Mouse (Mus musculus): ENCODE results near the gene Gyg. TPM values are rescaled to one million over a fixed set of nuclear protein-coding genes. Genes with fewer than 3 reads are reported as not detected.

Gene Gyg
- polyA plus RNA-seq, 1 experiment from 2014 or later, result 54.3 TPM

GRCm38 (mm10) chr3:20082161-20082560 is 73.0 kb downstream of the Gyg start:
- Histone ChIP-seq H3K9me3 (no peaks in the 10 kb centered on the region), H3K36me3 (no peaks in the 10 kb centered on the region), H3K4me2 (no peak overlapping the region), H3K9ac (no peak overlapping the region), H3K27ac (no peak overlapping the region), H3K27me3 (replicated peaks) (no peaks in the 10 kb centered on the region), H3K4me3 (replicated peaks) (no peak overlapping the region), H3K4me1 (no peaks in the 10 kb centered on the region)
- WGBS, result 77% methylated on average over 3 of the region's 3 CpGs
- ATAC-seq (ENCODE audit: insufficient read depth, low FRiP score, low read depth), result no peak

DNA sequence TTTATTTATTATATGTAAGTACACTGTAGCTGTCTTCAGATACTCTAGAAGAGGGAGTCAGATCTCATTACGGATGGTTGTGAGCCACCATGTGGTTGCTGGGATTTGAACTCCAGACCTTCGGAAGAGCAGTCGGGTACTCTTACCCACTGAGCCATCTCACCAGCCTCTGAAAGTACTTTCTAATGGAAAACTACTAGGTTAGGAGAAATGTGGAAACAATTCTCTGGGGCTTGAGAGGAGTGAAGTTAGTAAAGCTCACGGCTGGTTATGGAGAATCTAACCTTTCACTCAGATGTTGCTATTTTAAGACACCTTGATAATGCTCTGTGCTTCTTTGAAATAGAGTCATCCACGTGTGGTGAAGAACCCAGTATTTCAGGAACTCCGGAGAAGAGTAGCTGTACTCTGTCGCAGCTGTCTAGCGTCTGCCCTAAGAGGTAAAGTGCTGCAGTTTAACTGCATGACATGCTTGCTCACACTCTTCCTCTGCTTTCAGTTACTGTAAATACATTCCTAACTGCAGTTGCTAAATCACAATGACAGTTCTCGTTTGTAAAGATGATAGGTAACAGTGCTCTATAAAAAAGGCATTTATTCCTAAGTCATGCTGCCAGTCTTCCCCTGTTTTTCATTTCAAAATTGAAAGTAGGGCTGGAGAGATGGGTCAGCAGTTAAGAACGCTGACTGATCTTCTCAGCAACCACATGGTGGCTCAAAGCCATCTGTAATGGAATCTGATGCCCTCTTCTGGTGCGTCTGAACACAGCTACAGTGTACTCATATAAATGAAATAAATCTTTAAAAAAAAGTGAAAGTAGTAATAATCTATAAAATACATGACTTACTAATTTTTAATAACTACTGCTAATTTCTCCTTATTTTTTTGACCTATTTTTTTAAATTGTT is 78.7 kb downstream of the Gyg start:
- Histone ChIP-seq H3K27ac (no peak overlapping the region), H3K4me3 (replicated peaks) (no peak overlapping the region), H3K4me2 (no peak overlapping the region), H3K9me3 (no peaks in the 10 kb centered on the region), H3K9ac (no peak overlapping the region), H3K36me3 (peaks cover 3% of the 10 kb centered on the region; the same call in 1 of the 2 replicates), H3K27me3 (replicated peaks) (no peaks in the 10 kb centered on the region), H3K4me1 (no peaks in the 10 kb centered on the region)
- 76% methylated on average over 11 of the region's 11 CpGs for WGBS
- ATAC-seq (ENCODE audit: insufficient read depth, low FRiP score, low read depth), result no peak

Other genes with a start within 250 kb of the Gyg start
- 0.99 and 1.7 TPM in 2 replicates for gene Cp, start 198.3 kb downstream of the Gyg start, polyA plus RNA-seq (2015; fragmentation: Nextera tagmentation; extraction: Ambion mirVana)
- gene Hps3, start 120.0 kb downstream of the Gyg start, polyA plus RNA-seq (2015; fragmentation: Nextera tagmentation; extraction: Ambion mirVana), result 8.9 and 9.5 TPM in 2 replicates
- 15.6 and 16.5 TPM in 2 replicates for gene Hltf, start 97.5 kb downstream of the Gyg start, polyA plus RNA-seq (2015; fragmentation: Nextera tagmentation; extraction: Ambion mirVana)
- gene Cpa3, start 86.9 kb upstream of the Gyg start, polyA plus RNA-seq (2015; fragmentation: Nextera tagmentation; extraction: Ambion mirVana), result 30.6 and 30.9 TPM in 2 replicates
- gene Cpb1, start 120.4 kb upstream of the Gyg start, polyA plus RNA-seq (2015; fragmentation: Nextera tagmentation; extraction: Ambion mirVana), result 88.0 and 101 TPM in 2 replicates
- 2.3 and 3.3 TPM in 2 replicates for gene Agtr1b, start 211.9 kb upstream of the Gyg start, polyA plus RNA-seq (2015; fragmentation: Nextera tagmentation; extraction: Ambion mirVana)